Mouse (Mus musculus) urinary bladder, postnatal 25 days (tissue): ENCODE measurements around the gene Frem2.

Experiments
- DNase-seq: peaks from one replicate; pipeline ENCODE4 v3.0.0; 2022; ENCODE audit warnings: low spot score

Gene Frem2

GRCm38 (mm10) chr3:53656878-53657561 lies at the start of gene Frem2:
Gene Frem2, minus strand, starts transcription at chr3:53657355.
- DNase-seq: peak; percentile 53

- no peak for DNase-seq
Observed at GRCm38 (mm10) chr3:53705992-53706495, 48.9 kb upstream of the Frem2 start.

DNA sequence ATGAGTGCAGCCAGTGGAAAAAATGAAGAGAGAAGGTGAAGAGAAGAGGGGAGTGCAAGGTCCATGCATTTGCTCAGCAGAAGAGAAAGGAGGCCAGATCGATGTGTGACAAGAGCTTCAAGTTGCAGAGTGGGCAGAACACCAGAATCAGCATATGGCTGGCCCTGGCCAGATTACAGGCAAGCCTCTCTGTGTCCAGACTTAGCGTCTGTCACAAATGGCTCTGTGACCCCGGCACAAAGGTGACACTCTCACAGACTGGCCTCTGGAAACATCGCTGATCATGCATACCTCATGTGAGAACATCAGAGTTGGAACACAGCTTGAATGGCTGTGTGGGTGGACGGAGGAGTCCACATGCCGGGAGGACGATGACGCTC lies 46.0 kb upstream of the Frem2 start:
- no peak for DNase-seq

- DNase-seq: no peak
Observed at GRCm38 (mm10) chr3:53702421-53703125, 45.4 kb upstream of the Frem2 start.

- DNase-seq: no peak
Observed at GRCm38 (mm10) chr3:53701940-53702339, 44.8 kb upstream of the Frem2 start.

- DNase-seq: peak; percentile 21
Observed at GRCm38 (mm10) chr3:53687776-53688175, 30.6 kb upstream of the Frem2 start.

GRCm38 (mm10) chr3:53682244-53682643 lies 25.1 kb upstream of the Frem2 start:
- no peak for DNase-seq

DNA sequence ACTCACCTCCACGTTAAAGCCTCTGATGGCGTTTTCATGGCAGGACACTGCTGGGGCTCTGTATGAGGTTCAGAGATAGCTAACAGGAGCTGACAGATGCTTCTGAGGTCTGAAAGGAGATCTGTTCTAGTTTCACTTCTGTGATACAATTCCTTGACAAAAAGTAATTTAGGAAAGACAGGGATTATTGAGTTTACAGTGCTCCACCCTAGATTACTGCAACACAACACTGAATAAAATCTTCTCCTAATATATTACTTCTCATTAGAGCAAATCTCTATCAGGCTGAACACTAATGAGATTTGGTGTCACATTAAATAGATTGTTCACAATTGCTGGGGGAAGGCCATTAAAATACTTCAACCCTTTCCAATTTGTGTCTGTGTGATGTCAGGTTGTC lies 23.7 kb upstream of the Frem2 start:
- no peak for DNase-seq

- no peak for DNase-seq
Observed at GRCm38 (mm10) chr3:53674225-53674624, 17.1 kb upstream of the Frem2 start.

DNA sequence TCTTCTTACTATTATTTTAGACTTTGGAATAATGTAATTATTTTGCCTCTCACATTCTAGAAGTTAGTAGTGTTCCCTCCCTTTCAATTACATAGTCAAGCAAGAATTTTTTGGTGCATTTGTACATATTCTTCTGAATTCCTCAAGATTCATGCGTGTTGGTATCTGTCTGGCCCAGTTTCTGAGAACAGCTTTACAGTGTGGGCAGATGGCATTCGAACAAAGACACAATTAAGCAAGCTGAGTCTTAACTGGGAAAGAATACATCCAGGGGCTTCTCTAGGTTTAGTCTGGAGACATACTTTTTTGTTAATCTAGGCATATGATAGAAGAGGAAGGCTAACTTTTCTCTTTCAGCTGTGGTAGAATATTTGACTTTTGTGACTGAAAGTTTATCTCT lies 12.6 kb upstream of the Frem2 start:
- no peak for DNase-seq

- no peak for DNase-seq
Observed at GRCm38 (mm10) chr3:53657744-53658534, 784 bp upstream of the Frem2 start.

- DNase-seq: no peak
Observed at GRCm38 (mm10) chr3:53656328-53656877, 752 bp downstream of the Frem2 start.

DNA sequence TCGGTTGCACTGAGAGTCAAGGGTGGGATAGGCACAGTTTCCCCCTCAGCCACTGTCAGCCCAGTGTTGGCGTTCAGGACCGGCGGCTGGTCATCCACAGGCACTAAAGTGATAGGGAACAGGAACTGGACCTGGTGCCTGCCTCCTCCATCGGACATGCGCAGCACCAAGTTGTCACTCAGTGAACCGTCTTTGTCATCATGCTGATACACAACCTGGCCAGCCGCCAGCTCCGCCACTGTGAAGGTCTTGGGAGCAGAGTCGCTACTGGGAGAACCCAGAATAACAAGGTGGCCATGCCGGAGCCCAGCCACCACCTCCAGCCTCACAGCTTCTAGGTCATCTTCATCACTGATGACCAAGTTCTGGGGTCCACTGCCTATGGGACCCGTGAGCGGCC lies 1.8 kb downstream of the Frem2 start:
- no peak for DNase-seq

DNA sequence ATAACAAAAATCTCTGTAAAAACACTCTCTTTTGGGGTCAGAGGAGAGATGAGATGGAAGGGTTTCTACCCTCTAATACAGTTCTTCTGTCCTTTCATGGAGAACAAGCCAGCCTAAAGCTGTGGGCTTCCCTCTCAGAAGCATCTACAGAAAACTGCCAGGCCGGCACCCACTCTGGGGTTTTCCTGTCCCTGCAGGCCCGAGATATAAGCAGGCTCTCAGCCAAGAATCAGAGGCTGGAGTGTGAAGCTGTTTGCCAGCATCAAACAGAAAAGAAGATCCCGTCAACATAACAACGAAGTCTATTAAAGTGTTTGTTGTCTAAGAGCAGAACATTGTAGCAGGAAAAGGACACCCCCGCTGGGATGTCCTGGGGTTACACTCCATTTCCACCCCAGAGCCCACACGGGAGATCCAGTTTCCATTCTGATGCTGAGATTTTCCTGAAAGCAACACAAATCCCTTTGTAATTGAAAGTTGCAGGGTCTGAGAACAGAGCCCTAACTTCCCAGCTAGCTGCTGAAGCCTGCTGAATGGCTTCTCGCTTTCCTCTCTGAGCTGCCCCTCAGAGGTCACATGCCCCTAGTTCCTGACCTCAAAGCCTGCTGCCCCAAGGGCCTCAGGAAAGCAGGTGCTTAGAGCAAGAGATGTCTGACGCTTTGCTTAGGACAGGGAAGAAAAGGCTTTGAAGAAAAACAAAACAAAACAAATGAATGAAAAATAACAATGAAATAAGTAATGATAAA lies 7.0 kb downstream of the Frem2 start:
- DNase-seq: no peak

DNA sequence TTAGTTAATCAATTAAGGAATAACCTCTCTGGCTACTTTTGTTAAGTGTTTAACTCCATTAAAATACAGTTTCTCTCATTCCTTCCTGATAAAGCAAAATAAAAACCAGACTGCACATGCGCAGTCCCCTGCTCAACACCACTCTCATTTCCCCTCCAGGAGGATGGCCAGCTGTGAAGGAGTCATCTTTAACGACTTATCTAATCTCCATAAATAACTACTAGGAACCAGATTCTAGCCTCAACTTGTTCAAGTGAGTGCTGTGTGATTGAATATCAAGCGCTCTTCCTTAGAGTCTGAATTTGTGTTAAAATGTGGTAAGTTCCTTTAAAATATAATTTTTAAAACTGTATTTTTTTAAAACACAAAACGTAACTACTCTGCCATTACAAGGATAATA lies 7.7 kb downstream of the Frem2 start:
- no peak for DNase-seq

GRCm38 (mm10) chr3:53648902-53649301 lies 8.3 kb downstream of the Frem2 start:
- DNase-seq: no peak

DNA sequence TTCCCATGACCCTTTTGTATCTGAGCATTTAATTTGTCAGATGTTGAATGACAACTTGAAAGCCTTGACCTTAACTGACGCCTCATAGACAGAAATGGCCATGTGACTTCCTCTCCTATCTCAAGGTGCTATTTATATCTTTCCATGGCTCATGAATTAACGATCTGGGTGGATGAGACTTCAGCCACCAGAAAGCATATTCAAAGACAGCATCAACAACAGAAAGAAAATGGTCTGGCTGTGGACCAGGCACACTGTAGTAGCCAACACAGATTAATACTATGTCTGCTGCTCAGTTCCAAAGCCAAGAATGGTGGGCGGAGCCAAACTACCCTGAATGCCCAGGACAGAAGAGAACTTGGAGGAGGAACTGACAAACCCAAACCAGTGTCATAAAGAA lies 21.2 kb downstream of the Frem2 start:
- DNase-seq: no peak

GRCm38 (mm10) chr3:53631126-53631525 lies 26.0 kb downstream of the Frem2 start:
- no peak for DNase-seq

GRCm38 (mm10) chr3:53630630-53631029 lies 26.5 kb downstream of the Frem2 start:
- DNase-seq: no peak

GRCm38 (mm10) chr3:53629966-53630365 lies 27.2 kb downstream of the Frem2 start:
- no peak for DNase-seq

DNA sequence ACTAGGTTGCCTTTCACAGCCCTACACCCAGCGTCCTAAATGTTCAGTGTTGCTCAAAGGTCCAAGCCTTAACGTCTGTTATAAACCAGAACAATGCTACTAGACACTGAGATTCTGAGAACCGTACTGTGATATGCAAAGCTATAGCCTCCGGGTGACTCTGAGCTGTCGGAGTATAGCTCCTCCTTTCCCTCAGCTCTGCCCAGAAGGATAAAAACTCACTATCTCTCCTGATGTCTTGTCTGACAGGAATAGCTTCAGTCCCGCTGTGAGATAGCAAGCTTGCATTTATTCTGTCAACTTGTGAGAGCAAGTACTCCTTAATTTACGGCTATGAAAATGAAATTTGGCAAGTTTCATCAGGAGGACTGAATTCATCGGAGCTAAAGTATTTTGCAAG lies 33.9 kb downstream of the Frem2 start:
- no peak for DNase-seq

DNA sequence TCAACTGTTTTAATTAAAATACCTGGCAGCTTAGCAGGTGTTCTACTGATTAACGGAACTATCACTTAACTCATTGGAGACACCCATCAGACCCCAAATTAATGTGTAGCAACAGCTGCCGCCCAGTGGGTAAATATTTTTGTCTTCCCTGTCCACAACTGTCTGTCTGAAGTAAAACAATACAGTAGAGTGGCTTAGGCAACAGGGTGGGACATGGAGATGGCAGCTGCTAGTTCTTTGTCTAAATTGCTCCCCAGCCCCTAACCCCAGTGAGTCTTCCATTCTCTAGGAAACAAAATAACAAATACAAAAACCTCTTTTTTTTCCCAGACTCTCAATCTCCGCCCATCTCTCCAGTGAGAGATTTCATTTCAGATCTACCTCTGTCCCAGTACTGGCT lies 36.2 kb downstream of the Frem2 start:
- DNase-seq: no peak
